ENCODE assay signal across 22 mouse cellular contexts in genomic region chr15:87326281-87326680, GRCm38 (mm10).
DNase-seq lines count a peak whose midpoint lies in the region; ATAC-seq and TF ChIP-seq lines count a peak whose summit lies in the region.
"Had no signal": no experiment of that assay in that cellular context is flagged by ENCODE, and none has a peak within 500 bp of the region (broad histone marks: within the 10 kb centered on the region; RNA-seq: fewer than 3 reads in every experiment).

No protein-coding gene starts in this region.

- ATAC-seq in kidney, embryonic 16.5 days (ENCODE audit: low FRiP score, low TSS enrichment): no peak; the same call in 1 of the 2 replicates
- ATAC-seq: CD4-positive, CD25-positive, alpha-beta regulatory T cell, adult 4 months; forebrain, embryonic 14.5 days; forebrain, postnatal 0 days had no signal

- H3K79me2 ChIP-seq in liver, adult 2 months (ENCODE audit: control insufficient read depth, insufficient read depth, low read length): no peaks in the 10 kb centered on the region

- 35% methylated on average over 6 of the region's 6 CpGs for WGBS in kidney, adult 2 months
- WGBS in kidney, embryonic 16.5 days: 48% methylated on average over 6 of the region's 6 CpGs
- WGBS in liver, adult 2 months: 23% methylated on average over 6 of the region's 6 CpGs
- WGBS in thymus, adult 2 months: 80% methylated on average over 6 of the region's 6 CpGs

- H3K4me1 ChIP-seq in kidney, adult 2 months (ENCODE audit: control insufficient read depth, insufficient read depth, low read length): no peaks in the 10 kb centered on the region
- no peaks in the 10 kb centered on the region for H3K4me1 ChIP-seq in kidney, embryonic 16.5 days (ENCODE audit: insufficient read depth, low read length)
- peaks cover 13% of the 10 kb centered on the region; the same call in 1 of the 2 replicates for H3K4me1 ChIP-seq in liver, adult 2 months (ENCODE audit: control insufficient read depth, insufficient read depth, low read length)
- no peaks in the 10 kb centered on the region for H3K4me1 ChIP-seq in thymus, adult 2 months (replicated peaks; ENCODE audit: control insufficient read depth, insufficient read depth, low read length)
- H3K4me1 ChIP-seq: embryonic facial prominence, embryonic 15.5 days; hindbrain, embryonic 12.5 days had no signal

- peak; percentile 80 for DNase-seq in kidney, adult 2 months
- DNase-seq in liver, adult 2 months (ENCODE audit: extremely low read depth, low read depth, low spot score): peak; percentile 99
- DNase-seq in liver: no peak
- peak; percentile 25 to 45 for DNase-seq in kidney, postnatal 36 days
- DNase-seq in thymus, adult 2 months: no peak
- DNase-seq: adrenal gland, adult 2 months; adrenal gland, postnatal 14 days; cerebellum, adult 11 months; cerebellum, adult 2 months; cerebellum, adult 9-11 months; cerebellum, postnatal 25 days; forebrain, postnatal 0 days; gastrocnemius, adult 2 months; gastrocnemius, postnatal 14 days; heart, adult 11 months had no signal

- TF ChIP-seq POLR2A in kidney, adult 2 months (IDR thresholded peaks at IDR 0.05; ENCODE audit: low read depth, low read length): no peak
- no peak for TF ChIP-seq POLR2A in liver, adult 2 months (IDR thresholded peaks at IDR 0.05; ENCODE audit: extremely low read depth, insufficient read depth, low read length)
- no peak for TF ChIP-seq POLR2A in thymus, adult 2 months (IDR thresholded peaks at IDR 0.05; ENCODE audit: control insufficient read depth, extremely low read depth, insufficient read depth, low read length, poor library complexity)

- H3K4me2 ChIP-seq in kidney, embryonic 16.5 days (replicated peaks; ENCODE audit: low read depth, low read length): no peak overlapping the region
- H3K4me2 ChIP-seq: embryonic facial prominence, embryonic 12.5 days; embryonic facial prominence, embryonic 15.5 days; heart, embryonic 11.5 days; hindbrain, embryonic 12.5 days had no signal

- no peaks in the 10 kb centered on the region for H3K9me3 ChIP-seq in kidney, embryonic 16.5 days (ENCODE audit: low read length)
- H3K9me3 ChIP-seq: embryonic facial prominence, embryonic 12.5 days; embryonic facial prominence, embryonic 15.5 days; hindbrain, embryonic 12.5 days had no signal

- no peak overlapping the region for H3K27ac ChIP-seq in kidney, adult 2 months (ENCODE audit: insufficient read depth, low read depth, low read length)
- H3K27ac ChIP-seq in kidney, embryonic 16.5 days (ENCODE audit: low read length): no peak overlapping the region
- peak overlapping the region; percentile 88 for H3K27ac ChIP-seq in liver, adult 2 months (replicated peaks; ENCODE audit: insufficient read depth, low read depth, low read length)
- H3K27ac ChIP-seq in thymus, adult 2 months (ENCODE audit: control insufficient read depth, insufficient read depth, low read length): no peak overlapping the region
- H3K27ac ChIP-seq: embryonic facial prominence, embryonic 12.5 days; embryonic facial prominence, embryonic 15.5 days; gastrocnemius, adult 2 months; hindbrain, embryonic 12.5 days had no signal

- no peak overlapping the region for H3K9ac ChIP-seq in kidney, embryonic 16.5 days (replicated peaks; ENCODE audit: low read length)
- no peak overlapping the region for H3K9ac ChIP-seq in liver, adult 2 months (ENCODE audit: low read depth, low read length)
- H3K9ac ChIP-seq: embryonic facial prominence, embryonic 12.5 days; embryonic facial prominence, embryonic 15.5 days; forebrain, postnatal 0 days; hindbrain, embryonic 12.5 days had no signal

- no peak for TF ChIP-seq CTCF in kidney, adult 2 months (conservative IDR thresholded peaks at IDR 0.05; ENCODE audit: insufficient read depth, insufficient read length, low read depth, low read length)
- no peak for TF ChIP-seq CTCF in liver, adult 2 months (IDR thresholded peaks at IDR 0.05; ENCODE audit: low read depth, low read length)
- no peak for TF ChIP-seq CTCF in thymus, adult 2 months (IDR thresholded peaks at IDR 0.05; ENCODE audit: borderline replicate concordance, control insufficient read depth, extremely low read depth, insufficient read depth, low read length, poor library complexity)

- no peaks in the 10 kb centered on the region for H3K27me3 ChIP-seq in kidney, adult 2 months (replicated peaks; ENCODE audit: control insufficient read depth, insufficient read depth, low read length)
- H3K27me3 ChIP-seq in kidney, embryonic 16.5 days (ENCODE audit: insufficient read depth, low read length): no peaks in the 10 kb centered on the region
- no peaks in the 10 kb centered on the region for H3K27me3 ChIP-seq in liver, adult 2 months (ENCODE audit: control insufficient read depth, insufficient read depth, low read length)
- no peaks in the 10 kb centered on the region for H3K27me3 ChIP-seq in thymus, adult 2 months (ENCODE audit: control insufficient read depth, insufficient read depth, low read length)
- H3K27me3 ChIP-seq: embryonic facial prominence, embryonic 12.5 days; embryonic facial prominence, embryonic 15.5 days; hindbrain, embryonic 12.5 days had no signal

- no peak overlapping the region for H3K4me3 ChIP-seq in kidney, adult 2 months (ENCODE audit: insufficient read depth, low read depth, low read length)
- no peak overlapping the region for H3K4me3 ChIP-seq in kidney, embryonic 16.5 days (ENCODE audit: low read length)
- H3K4me3 ChIP-seq in liver, adult 2 months (ENCODE audit: insufficient read depth, low read depth, low read length): no peak overlapping the region
- H3K4me3 ChIP-seq in thymus, adult 2 months (ENCODE audit: control insufficient read depth, insufficient read depth, low read length): no peak overlapping the region
- H3K4me3 ChIP-seq: embryonic facial prominence, embryonic 12.5 days; embryonic facial prominence, embryonic 15.5 days; gastrocnemius, adult 2 months; hindbrain, embryonic 12.5 days had no signal

- H3K36me3 ChIP-seq in kidney, adult 2 months (ENCODE audit: control insufficient read depth, insufficient read depth, low read length): no peaks in the 10 kb centered on the region
- no peaks in the 10 kb centered on the region for H3K36me3 ChIP-seq in kidney, embryonic 16.5 days (ENCODE audit: insufficient read depth, low read length)
- H3K36me3 ChIP-seq in liver, adult 2 months (ENCODE audit: control insufficient read depth, insufficient read depth, low read length): no peaks in the 10 kb centered on the region
- H3K36me3 ChIP-seq in thymus, adult 2 months (ENCODE audit: control insufficient read depth, insufficient read depth, low read length): no peaks in the 10 kb centered on the region
- H3K36me3 ChIP-seq: embryonic facial prominence, embryonic 12.5 days; embryonic facial prominence, embryonic 15.5 days; hindbrain, embryonic 12.5 days had no signal

Comparison
In these comparisons a context has a peak if more than half of its experiments do, and no peak if none do; other contexts are left out.
1. DNase-seq: peak in kidney, adult 2 months (single experiment), liver, adult 2 months (single experiment) and kidney, postnatal 36 days (2 of 2); none in liver (single experiment) and thymus, adult 2 months (single experiment).